8 mouse cellular contexts compared by ENCODE assay signal in the genomic region with DNA sequence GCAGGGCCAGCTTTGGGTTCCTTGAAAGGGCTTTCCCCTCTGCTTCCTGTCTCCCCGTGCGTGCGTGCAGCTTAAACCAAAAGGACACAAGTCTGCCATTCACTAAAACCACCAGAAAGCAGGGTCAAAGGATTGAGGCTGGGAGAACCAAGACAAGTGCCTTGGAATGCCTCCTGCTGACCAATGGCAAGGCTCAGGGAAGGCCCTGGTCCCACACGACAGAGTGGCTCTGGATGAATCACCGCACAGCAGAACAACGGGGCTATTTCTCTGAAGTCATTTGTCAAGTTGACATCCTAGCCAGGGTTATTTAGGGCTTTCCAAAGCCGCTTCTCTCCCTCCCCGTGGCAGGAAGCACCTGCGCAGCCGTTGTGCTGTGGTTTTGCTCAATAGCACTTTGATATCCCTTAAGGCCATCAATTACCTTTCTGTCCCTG.
DNase-seq lines count a peak whose midpoint lies in the region; ATAC-seq and TF ChIP-seq lines count a peak whose summit lies in the region.

No protein-coding gene starts in this region.

- H3K9me3 ChIP-seq in heart, postnatal 0 days (replicated peaks; ENCODE audit: control insufficient read depth, low read length): no peaks in the 10 kb centered on the region
- no peaks in the 10 kb centered on the region for H3K9me3 ChIP-seq in heart, embryonic 12.5 days (replicated peaks)
- no peaks in the 10 kb centered on the region for H3K9me3 ChIP-seq in stomach, embryonic 16.5 days (replicated peaks; ENCODE audit: control insufficient read depth, low read length)

- H3K27ac ChIP-seq in heart, postnatal 0 days (ENCODE audit: low read depth): 0 out of 2 replicates have a peak overlapping the region, but pooled peaks have one; percentile 38
- H3K27ac ChIP-seq in heart, embryonic 12.5 days (ENCODE audit: poor library complexity, severe bottlenecking): no peak overlapping the region
- H3K27ac ChIP-seq in stomach, embryonic 16.5 days (ENCODE audit: low read length): peak overlapping the region; percentile 36; the same call in 1 of the 2 replicates
- no peak overlapping the region for H3K27ac ChIP-seq in layer of hippocampus, adult 2 months

- H3K4me3 ChIP-seq in heart, postnatal 0 days (ENCODE audit: low read depth, low read length): no peak overlapping the region
- H3K4me3 ChIP-seq in heart, embryonic 12.5 days: no peak overlapping the region
- no peak overlapping the region for H3K4me3 ChIP-seq in stomach, embryonic 16.5 days (replicated peaks; ENCODE audit: low read length)
- H3K4me3 ChIP-seq in layer of hippocampus, adult 2 months: no peak overlapping the region

- DNase-seq in heart, postnatal 0 days (ENCODE audit: low spot score): no peak
- DNase-seq in embryo, embryonic 11 days: peak; percentile 77
- peak; percentile 66 for DNase-seq in kidney, postnatal 14 days
- DNase-seq in layer of hippocampus, adult 18-20 months (ENCODE audit: low spot score in 2 of 2): no peak
- DNase-seq in testis, postnatal 10 days (ENCODE audit: low spot score): no peak
- DNase-seq in layer of hippocampus, adult 2 months (ENCODE audit: low spot score in 2 of 2): no peak

- WGBS in heart, postnatal 0 days: 34% methylated on average over 10 of the region's 10 CpGs
- WGBS in heart, embryonic 12.5 days: 23% methylated on average over 10 of the region's 10 CpGs
- WGBS in stomach, embryonic 16.5 days: 15% methylated on average over 10 of the region's 10 CpGs

- no peaks in the 10 kb centered on the region for H3K36me3 ChIP-seq in heart, postnatal 0 days (replicated peaks; ENCODE audit: control insufficient read depth, insufficient read depth, low read length)
- H3K36me3 ChIP-seq in heart, embryonic 12.5 days: no peaks in the 10 kb centered on the region
- no peaks in the 10 kb centered on the region for H3K36me3 ChIP-seq in stomach, embryonic 16.5 days (ENCODE audit: control insufficient read depth, insufficient read depth, low read length)

- no peak for TF ChIP-seq CTCF in heart, postnatal 0 days (IDR thresholded peaks at IDR 0.05; ENCODE audit: low read depth)
- TF ChIP-seq CTCF in layer of hippocampus, adult 2 months (conservative IDR thresholded peaks at IDR 0.05): no peak

- peaks cover 11% of the 10 kb centered on the region; the same call in 1 of the 2 replicates for H3K4me1 ChIP-seq in heart, postnatal 0 days (ENCODE audit: control insufficient read depth, insufficient read depth)
- peaks cover 31% of the 10 kb centered on the region for H3K4me1 ChIP-seq in heart, embryonic 12.5 days (replicated peaks)
- H3K4me1 ChIP-seq in stomach, embryonic 16.5 days (ENCODE audit: control insufficient read depth, insufficient read depth, low read length): peaks cover 30% of the 10 kb centered on the region

- 0 out of 2 replicates have a peak, but pooled peaks have one; percentile 22 for TF ChIP-seq EP300 in heart, postnatal 0 days (IDR thresholded peaks at IDR 0.05; ENCODE audit: low read depth)

- H3K27me3 ChIP-seq in heart, postnatal 0 days (ENCODE audit: control insufficient read depth, insufficient read depth, low read length): no peaks in the 10 kb centered on the region
- H3K27me3 ChIP-seq in heart, embryonic 12.5 days (replicated peaks): no peaks in the 10 kb centered on the region
- H3K27me3 ChIP-seq in stomach, embryonic 16.5 days (ENCODE audit: control insufficient read depth, insufficient read depth, low read length): no peaks in the 10 kb centered on the region

- 0 out of 2 replicates have a peak overlapping the region, but pooled peaks have one; percentile 23 for H3K9ac ChIP-seq in heart, postnatal 0 days (replicated peaks; ENCODE audit: low read depth, low read length)
- H3K9ac ChIP-seq in heart, embryonic 12.5 days: no peak overlapping the region
- no peak overlapping the region for H3K9ac ChIP-seq in stomach, embryonic 16.5 days (ENCODE audit: low read length)

- ATAC-seq in heart, postnatal 0 days (ENCODE audit: insufficient read depth, low read depth): no peak
- no peak for ATAC-seq in heart, embryonic 12.5 days (ENCODE audit: insufficient number of reproducible peaks, low FRiP score)
- ATAC-seq in stomach, embryonic 16.5 days (ENCODE audit: insufficient read depth, low FRiP score): peak; percentile 76; the same call in 1 of the 2 replicates

- H3K4me2 ChIP-seq in heart, postnatal 0 days (ENCODE audit: low read depth, low read length): peak overlapping the region; percentile 32; the same call in 1 of the 2 replicates
- H3K4me2 ChIP-seq in heart, embryonic 12.5 days: no peak overlapping the region
- H3K4me2 ChIP-seq in stomach, embryonic 16.5 days (ENCODE audit: low read depth, low read length): no peak overlapping the region

Comparison
In these comparisons a context has a peak if more than half of its experiments do, and no peak if none do; other contexts are left out.
1. H3K27ac ChIP-seq: peak in heart, postnatal 0 days (single experiment) and stomach, embryonic 16.5 days (single experiment); none in heart, embryonic 12.5 days (single experiment) and layer of hippocampus, adult 2 months (single experiment).
2. DNase-seq: peak in embryo, embryonic 11 days (single experiment) and kidney, postnatal 14 days (single experiment); none in heart, postnatal 0 days (single experiment), layer of hippocampus, adult 18-20 months (0 of 2), testis, postnatal 10 days (single experiment) and layer of hippocampus, adult 2 months (0 of 2).